Mouse (Mus musculus): Measurements from ENCODE around the gene Cox8b.

Gene Cox8b

DNA sequence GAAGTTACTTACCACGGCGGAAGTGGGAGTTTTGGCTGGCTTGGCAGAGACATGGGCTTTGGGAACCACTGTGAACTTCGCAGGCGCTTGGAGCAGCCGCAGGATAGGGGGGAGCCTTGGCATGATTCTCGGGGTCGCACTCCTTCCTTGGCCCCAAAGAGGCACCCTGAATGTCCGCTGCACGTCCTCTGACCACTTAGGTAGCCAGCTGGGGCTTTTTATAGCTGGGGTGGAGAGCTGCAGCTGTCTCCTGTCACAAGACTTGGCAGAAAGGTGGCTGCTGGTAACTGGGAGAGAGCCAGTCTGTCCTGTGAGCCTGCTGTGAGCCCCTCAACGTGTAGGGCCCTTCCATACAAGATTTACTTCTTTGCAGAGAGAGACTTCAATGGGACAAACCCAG lies at the start of gene Cox8b:
Gene Cox8b, minus strand, starts transcription at position 227 of the 400 bp plus-strand sequence.
- no peak for DNase-seq (ENCODE audit: low spot score in 2 of 2)

DNA sequence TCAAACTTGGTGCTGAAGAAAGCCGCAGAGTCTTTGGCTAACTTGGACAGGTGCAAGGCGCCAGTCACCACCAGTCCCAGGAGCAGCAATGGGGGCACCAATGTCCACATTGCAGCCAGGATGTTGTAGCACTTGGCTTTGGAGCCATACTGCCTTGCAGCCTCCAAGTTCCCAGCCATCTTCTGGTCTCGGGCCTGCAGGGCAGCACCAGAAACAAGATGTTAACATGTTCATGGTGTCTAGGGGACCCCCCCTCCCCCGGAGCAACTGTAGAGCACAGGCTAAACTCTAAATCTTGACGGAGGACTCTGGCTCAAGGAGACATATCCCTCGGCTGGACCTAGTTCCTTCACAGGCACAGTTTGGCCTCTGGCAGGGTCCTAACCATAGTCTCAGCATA lies 49.0 kb upstream of the Cox8b start:
- DNase-seq (ENCODE audit: low spot score in 2 of 2): no peak

- DNase-seq (ENCODE audit: low spot score in 2 of 2): no peak
Measured at GRCm38 (mm10) chr7:140948161-140948560, 47.9 kb upstream of the Cox8b start.

GRCm38 (mm10) chr7:140946980-140947379 lies 46.7 kb upstream of the Cox8b start:
- no peak for DNase-seq (ENCODE audit: low spot score in 2 of 2)

GRCm38 (mm10) chr7:140946311-140946710 lies 46.1 kb upstream of the Cox8b start:
- no peak for DNase-seq (ENCODE audit: low spot score in 2 of 2)

DNA sequence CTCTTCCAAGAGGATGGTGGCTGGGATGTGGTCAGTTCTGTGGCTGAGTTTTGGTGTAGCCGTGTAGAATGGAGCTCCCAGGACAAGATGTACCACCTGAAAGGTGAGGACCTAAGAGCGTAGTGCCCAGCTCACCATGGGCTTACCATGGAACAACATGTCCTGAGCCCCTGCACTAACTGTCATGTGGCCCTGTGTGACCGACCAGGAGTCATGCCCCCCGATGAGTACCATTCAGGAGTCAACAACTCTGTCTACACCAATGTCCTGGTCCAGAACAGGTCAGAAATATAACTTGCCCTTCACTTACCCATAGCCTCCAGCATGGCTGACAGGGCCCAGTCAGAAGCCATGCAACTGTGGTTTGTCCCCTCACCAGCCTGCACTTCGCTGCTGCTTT lies 45.0 kb upstream of the Cox8b start:
- DNase-seq (ENCODE audit: low spot score in 2 of 2): no peak

GRCm38 (mm10) chr7:140944236-140944635 lies 44.0 kb upstream of the Cox8b start:
- DNase-seq (ENCODE audit: low spot score in 2 of 2): no peak

DNA sequence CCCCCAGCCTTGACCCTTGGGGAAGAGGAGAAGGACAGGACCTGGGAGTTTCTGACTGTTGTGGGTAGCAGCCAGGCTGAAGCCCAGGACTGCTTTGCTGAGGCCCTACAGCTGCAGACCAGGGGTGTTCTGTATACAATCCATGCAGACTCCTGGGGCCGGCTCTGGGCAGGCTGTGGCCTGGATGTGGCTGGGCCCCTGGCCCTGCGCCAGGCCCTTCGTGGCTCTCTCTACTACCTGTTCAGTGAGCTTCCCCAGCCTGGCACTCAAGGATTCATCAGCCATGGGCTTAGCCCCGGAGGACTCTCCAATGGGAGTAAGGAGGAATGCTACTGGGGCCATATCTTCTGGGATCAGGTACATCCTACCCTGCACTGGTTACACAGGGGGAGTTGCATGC lies 43.1 kb upstream of the Cox8b start:
- DNase-seq (ENCODE audit: low spot score in 2 of 2): no peak

GRCm38 (mm10) chr7:140942811-140943210 lies 42.6 kb upstream of the Cox8b start:
- DNase-seq (ENCODE audit: low spot score in 2 of 2): no peak

GRCm38 (mm10) chr7:140942341-140942740 lies 42.1 kb upstream of the Cox8b start:
- no peak for DNase-seq (ENCODE audit: low spot score in 2 of 2)

DNA sequence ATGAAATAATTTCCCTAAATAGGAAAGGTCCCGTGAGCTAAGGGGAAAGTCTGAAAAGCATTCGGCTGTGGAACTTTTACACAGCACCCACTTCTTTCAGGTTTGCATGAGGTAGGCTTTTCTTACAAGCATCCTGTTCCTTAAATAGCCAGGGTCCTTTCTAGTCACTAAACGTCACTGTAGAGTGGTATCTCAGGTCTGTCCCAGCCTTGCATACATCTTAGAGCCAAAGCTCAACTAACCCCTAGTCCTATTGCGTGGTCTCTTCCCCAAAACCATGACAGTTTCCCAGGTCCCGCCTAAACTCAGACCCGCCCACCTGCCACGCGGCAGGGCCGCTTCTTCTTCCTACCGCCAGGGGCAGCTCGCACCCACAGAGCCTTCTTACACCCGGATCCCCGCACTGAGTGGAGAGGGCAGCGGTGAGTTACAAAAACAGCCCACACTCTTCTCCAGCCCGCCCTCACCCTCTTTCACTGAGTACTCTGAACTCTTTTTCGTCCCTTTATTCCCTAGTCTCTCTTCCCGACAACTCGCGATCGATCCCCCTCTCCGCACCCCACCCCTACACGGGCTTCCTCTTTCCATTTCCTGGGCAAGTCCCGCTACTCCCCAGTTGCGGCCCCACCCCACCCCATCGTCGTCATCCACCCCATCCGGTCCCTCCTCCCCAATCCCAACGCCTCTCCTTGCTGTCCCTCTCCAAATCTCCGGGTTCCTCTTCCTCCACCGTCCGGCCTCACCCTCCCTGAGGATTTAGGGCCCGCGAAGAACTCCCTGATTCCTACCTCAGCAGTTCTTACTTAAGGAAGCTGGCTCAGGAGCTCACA lies 41.2 kb upstream of the Cox8b start, which contains the start of gene Pgghg:
Gene Pgghg, plus strand, starts transcription at position 170 of the 830 bp plus-strand sequence.
- no peak for DNase-seq (ENCODE audit: low spot score in 2 of 2)

GRCm38 (mm10) chr7:140939669-140940171 lies 39.5 kb upstream of the Cox8b start:
- no peak for DNase-seq (ENCODE audit: low spot score in 2 of 2)

DNA sequence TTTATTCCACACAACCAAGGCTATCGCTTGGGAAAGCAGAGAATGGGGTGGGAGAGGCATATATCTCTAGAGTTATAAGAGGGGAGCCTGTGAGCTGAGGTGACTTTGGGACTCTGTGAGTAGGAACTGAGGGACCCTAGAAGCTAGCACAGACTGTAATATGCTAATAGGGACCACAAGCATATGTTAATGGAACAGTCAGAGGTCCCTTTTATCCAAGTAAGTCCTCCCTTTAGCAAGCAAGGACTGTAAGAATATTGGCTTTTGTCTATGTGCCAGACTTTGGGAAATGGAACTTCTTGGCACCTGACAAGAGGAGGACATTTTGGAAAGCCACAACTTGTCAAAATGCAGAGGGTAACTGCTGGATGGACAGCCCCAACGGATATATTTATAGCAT lies 38.6 kb upstream of the Cox8b start:
- DNase-seq (ENCODE audit: low spot score in 2 of 2): no peak

DNA sequence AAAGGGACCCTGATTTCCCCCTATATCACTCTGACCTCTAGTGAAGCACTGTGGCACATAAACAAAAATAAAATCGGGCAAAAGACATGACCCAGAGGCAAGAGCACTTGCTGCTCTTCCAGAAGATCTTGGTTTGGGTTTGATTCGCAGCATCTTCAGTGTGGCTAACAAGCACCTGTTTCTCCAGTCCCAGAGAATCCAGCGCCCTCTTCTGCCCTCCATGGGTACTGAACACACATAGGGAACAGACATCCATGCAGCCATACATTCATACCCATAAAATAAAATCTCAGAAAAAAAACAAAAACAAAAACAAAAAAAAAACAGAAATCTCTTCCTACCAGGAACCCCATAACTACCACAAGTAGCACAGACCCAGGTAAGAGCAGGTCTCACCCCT lies 38.2 kb upstream of the Cox8b start:
- DNase-seq (ENCODE audit: low spot score in 2 of 2): no peak

- no peak for DNase-seq (ENCODE audit: low spot score in 2 of 2)
Measured at GRCm38 (mm10) chr7:140927181-140927580, 26.9 kb upstream of the Cox8b start.

GRCm38 (mm10) chr7:140923070-140923775 lies 23.0 kb upstream of the Cox8b start:
- DNase-seq (ENCODE audit: low spot score in 2 of 2): no peak

GRCm38 (mm10) chr7:140922398-140923069 lies 22.3 kb upstream of the Cox8b start:
- no peak for DNase-seq (ENCODE audit: low spot score in 2 of 2)

GRCm38 (mm10) chr7:140921225-140921975 lies 21.2 kb upstream of the Cox8b start:
- DNase-seq (ENCODE audit: low spot score in 2 of 2): no peak

DNA sequence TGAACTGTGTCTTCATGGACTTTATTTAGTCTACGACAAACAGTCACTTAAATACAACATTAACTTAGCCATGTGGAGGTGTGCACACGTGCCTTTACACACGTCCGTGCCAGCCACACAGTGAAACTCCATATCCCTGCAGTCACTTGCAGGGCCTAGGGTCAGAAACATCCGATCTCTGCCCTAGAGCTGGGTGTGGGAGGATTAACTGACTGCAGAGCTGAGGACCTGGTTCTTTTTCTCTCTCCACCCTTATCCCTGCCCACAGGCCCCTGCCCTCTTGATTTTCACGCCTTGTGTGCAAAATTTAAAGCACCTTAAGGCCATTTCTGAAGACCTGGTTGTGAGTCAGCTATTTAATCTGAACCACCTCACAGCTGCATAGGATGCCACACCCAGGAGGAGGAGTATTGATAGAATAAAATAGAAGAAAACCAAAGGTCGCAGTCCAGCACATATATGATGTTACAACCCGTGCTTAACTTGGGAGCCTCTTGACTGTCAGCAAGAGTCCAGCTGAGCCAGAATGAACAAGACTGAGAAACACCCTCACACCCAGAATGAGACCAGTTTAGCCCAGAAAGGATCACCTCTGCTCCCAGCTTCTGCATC lies 20.3 kb upstream of the Cox8b start, which contains the start of gene Nlrp6:
Gene Nlrp6, plus strand, starts transcription at position 485 of the 612 bp plus-strand sequence.
- no peak for DNase-seq (ENCODE audit: low spot score in 2 of 2)

DNA sequence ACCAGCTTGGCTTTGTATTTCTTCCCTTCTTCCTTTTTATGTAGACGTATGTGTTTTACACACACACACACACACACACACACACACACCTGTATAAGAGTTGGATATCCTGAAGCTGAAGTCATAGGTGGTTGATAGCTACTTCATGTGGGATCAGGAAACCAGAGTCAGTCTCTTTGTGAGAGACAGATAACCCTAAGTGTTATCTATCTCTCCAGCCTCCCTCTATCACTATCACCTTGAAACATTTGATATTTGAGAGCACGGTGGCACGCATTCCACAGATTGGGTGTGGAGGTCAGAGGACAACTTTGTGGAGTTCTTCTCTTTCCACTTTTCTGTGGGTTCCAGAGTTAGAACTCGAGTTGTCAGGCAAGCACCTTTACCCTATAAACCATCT lies 19.7 kb upstream of the Cox8b start:
- DNase-seq (ENCODE audit: low spot score in 2 of 2): no peak
